Mouse (Mus musculus) testis, adult 2 months (tissue): ENCODE results near the gene Ihh. TPM values are rescaled to one million over a fixed set of nuclear protein-coding genes. Genes with fewer than 3 reads are reported as not detected.

ENCODE experiments used
- H3K27ac ChIP-seq: fragments of 200-500 bp; 2 replicates; pipeline ENCODE4 v1.5.1; 2012; ENCODE audit warnings: low read depth, low read length; ENCODE audit not compliant: control insufficient read depth, insufficient read depth
- H3K27me3 ChIP-seq: fragments of 200-500 bp; 2 replicates; pipeline ENCODE4 v1.6.1; 2012; ENCODE audit warnings: mild to moderate bottlenecking, low read length, moderate library complexity; ENCODE audit not compliant: control insufficient read depth, insufficient read depth
- H3K36me3 ChIP-seq: fragments of 200-500 bp; 2 replicates; pipeline ENCODE4 v1.6.1; 2012; ENCODE audit warnings: mild to moderate bottlenecking, low read length; ENCODE audit not compliant: control insufficient read depth, insufficient read depth
- H3K4me1 ChIP-seq: fragments of 200-500 bp; 2 replicates; pipeline ENCODE4 v1.6.1; 2012; ENCODE audit warnings: low read length; ENCODE audit not compliant: control insufficient read depth, insufficient read depth
- H3K4me3 ChIP-seq: fragments of 200-500 bp; 2 replicates; pipeline ENCODE4 v1.5.1; 2012; ENCODE audit warnings: low read depth, mild to moderate bottlenecking, low read length, moderate library complexity, mixed read lengths; ENCODE audit not compliant: control insufficient read depth
- CTCF ChIP-seq: fragments of 200-500 bp; IDR thresholded peaks from 2 replicates; pipeline ENCODE4 v1.5.1; 2012; ENCODE audit warnings: low read depth, mild to moderate bottlenecking, inconsistent platforms, low read length, moderate library complexity; ENCODE audit not compliant: control insufficient read depth, insufficient read depth, insufficient replicate concordance
- POLR2A ChIP-seq: fragments of 200-500 bp; IDR thresholded peaks from 2 replicates; pipeline ENCODE4 v1.6.1; 2012; ENCODE audit warnings: low read depth, mild to moderate bottlenecking, inconsistent platforms, low read length, moderate library complexity; ENCODE audit not compliant: control insufficient read depth
- polyA plus RNA-seq: library from polyadenylated mRNA; depleted of rRNA; stranded (reverse); fragments of >200 nt; gene quantifications from 2 replicates; pipeline ENCODE4 v1.2.3, GENCODE M21; 2012

Ihh gene
- polyA plus RNA-seq, 1 experiment = 0.43 TPM

DNA sequence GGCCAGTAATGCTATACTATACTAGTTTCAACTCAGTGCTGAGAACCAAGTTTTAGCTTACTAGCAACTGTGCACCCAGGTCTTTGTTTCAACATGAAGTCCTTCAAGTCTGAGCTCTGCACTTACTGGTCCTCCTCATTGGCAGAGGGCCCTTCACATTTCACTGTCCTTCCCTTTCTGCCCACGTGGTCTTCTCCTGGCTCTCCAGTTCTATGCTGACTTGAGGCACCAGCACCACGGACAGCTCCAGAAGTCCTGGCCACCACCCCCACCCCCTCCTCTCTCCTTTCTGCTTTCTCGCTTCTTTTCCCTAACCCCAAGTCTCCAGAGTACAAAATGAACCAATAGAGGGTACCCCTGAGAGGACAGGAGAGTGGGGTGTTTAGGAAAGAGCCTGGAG is 11.7 kb downstream of the Ihh start:
- Histone ChIP-seq H3K4me3 (no peak overlapping the region), H3K4me1 (peaks cover 2% of the 10 kb centered on the region), H3K27me3 (no peaks in the 10 kb centered on the region), H3K27ac (no peak overlapping the region), H3K36me3 (no peaks in the 10 kb centered on the region)
- TF ChIP-seq POLR2A (no peak), CTCF (no peak)

DNA sequence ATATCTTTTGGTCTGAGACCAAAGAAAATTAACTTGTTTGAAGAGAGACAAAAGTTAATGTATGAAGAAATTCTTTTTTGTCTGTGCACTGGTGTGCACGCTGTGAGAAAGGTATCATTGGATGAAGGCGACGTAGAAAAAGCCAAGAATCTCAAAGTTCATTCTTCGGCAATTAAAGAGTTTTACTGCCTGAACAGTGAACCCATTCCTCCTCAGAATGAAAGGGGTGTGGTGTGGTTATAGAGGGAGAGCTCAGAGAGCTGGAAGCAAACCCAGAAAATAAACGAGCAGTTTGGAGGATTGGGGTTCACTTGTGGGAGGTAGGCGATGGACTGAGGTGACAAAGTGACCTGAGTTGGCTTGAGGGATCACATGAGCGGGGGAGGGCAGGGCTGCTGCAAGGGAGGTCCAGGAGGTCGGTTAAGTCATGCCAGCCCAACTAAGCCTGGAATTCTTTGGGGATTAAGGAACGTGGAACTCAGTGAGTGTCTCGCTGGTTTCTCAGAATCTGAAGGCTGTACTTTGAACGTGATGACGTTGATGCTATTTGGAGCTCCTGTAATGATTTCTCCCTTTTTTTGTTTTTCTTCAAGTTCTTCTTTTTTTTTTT is 15.1 kb downstream of the Ihh start:
- H3K27me3 ChIP-seq = no peaks in the 10 kb centered on the region
- TF ChIP-seq POLR2A (no peak), CTCF (no peak)
- H3K36me3 ChIP-seq = no peaks in the 10 kb centered on the region; the same call in 1 of the 2 replicates
- H3K4me1 ChIP-seq = peaks cover 2% of the 10 kb centered on the region
- H3K4me3 ChIP-seq = peak overlapping the region; percentile 78
- no peak overlapping the region for H3K27ac ChIP-seq

DNA sequence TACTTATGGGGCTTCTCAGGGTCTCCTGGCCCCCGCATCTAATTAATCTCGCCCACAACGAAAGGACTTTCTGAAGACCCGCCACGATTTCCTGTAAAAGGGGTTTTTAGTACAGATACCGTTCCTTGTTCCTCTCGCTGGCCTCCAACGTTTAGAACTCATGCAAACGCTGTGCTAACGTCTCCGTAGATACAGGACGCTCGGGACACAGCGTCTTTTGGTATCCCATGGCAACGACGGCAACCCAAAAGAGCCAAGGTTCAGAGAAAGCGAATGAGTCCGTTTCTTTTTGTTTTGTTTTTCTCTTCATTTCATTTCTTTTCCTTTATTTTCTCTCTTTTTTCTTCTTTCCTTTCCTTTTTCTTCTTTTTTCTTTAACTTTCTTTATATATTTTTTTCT is 16.1 kb downstream of the Ihh start, which contains the start of gene Cfap65:
Gene Cfap65, minus strand, starts transcription at position 198 of the 400 bp plus-strand sequence.
- peaks cover 2% of the 10 kb centered on the region for H3K4me1 ChIP-seq
- H3K27me3 ChIP-seq = no peaks in the 10 kb centered on the region
- peak within 1 kb of the TSS; percentile 93 for H3K4me3 ChIP-seq
- H3K36me3 ChIP-seq = no peaks in the 10 kb centered on the region; the same call in 1 of the 2 replicates
- H3K27ac ChIP-seq = peak within 1 kb of the TSS; percentile 89
- TF ChIP-seq CTCF = no peak
- peak; percentile 73; the same call in 1 of the 2 replicates for TF ChIP-seq POLR2A

DNA sequence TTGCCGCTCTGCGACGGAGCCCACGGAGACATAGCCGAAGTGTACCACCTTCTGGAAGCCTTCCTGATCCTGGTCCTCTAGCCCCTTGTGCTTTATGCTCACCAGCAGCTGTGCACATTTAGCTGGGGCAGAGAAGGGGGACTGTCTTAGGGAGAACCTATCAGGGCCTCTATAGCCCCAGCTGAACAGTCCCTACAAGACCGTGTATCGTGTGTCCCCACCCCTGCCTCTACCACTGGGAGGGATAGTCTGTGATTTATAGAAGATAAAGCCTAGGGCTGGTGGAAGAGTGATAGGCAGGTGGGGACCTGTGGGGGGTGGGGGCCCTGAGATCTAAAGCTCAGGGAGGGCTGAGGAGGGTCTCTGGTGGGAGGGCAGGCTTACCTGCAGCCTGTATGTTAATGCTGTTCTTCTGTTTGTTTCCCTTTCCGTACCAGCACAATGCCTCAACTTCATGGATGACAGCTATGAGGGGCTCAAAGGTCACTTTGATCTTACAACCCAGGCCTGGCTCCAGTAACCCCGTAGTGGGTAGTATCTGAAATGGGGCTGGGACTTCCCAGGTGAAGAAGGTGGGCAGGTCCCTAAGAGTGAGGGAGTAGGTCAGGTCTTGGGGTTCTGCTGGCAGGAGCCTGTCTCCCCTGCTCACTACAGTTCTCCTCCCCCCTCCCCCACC is 23.7 kb downstream of the Ihh start:
- Histone ChIP-seq H3K36me3 (peaks cover 1% of the 10 kb centered on the region), H3K4me1 (no peaks in the 10 kb centered on the region), H3K27me3 (no peaks in the 10 kb centered on the region), H3K4me3 (peak overlapping the region; percentile 33), H3K27ac (no peak overlapping the region)
- TF ChIP-seq POLR2A = no peak
- TF ChIP-seq CTCF = no peak

DNA sequence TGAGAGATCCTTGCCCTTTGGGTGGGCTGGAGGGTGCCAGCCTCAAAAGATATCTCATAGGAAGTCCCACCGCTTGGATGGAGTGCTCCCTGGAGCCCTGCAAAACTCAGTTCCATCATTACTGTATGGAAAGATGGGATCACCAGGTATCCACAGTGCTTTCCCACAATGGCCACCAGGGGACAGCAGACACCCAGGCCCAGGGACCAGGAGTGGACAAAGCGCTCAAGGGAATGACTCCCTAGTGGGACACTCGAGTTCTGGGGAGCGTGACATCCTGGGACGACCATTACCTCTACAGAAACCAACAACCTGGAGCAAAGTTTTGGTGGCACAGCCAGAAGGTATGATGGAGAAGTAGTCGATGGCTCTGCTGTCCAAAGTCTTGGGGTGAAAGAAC is 24.8 kb downstream of the Ihh start:
- H3K4me3 ChIP-seq = no peak overlapping the region
- TF ChIP-seq CTCF = peak; percentile 75; the same call in 1 of the 2 replicates
- no peak for TF ChIP-seq POLR2A
- H3K27ac ChIP-seq = no peak overlapping the region
- H3K4me1 ChIP-seq = no peaks in the 10 kb centered on the region
- H3K36me3 ChIP-seq = peaks cover 1% of the 10 kb centered on the region
- H3K27me3 ChIP-seq = no peaks in the 10 kb centered on the region

DNA sequence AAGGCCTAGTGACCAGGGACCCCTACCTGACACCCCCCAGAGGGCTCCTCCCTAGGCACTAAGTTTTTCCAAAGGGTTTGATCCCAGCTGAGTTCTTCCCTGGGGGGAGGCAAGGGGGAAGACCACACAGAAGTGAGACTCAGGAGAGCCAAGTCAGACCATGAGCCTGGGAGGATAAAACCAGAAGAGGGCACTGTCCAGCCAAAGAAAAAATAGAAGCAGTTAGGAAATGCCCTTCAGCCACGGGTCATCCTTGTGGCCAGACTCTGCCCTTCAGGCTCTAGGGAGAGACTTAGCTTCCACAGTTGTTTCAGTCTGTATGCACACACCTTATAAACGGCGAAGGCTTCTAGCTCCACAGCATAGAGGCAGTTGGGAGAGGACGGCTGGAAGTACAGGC is 27.0 kb downstream of the Ihh start:
- Histone ChIP-seq H3K4me3 (no peak overlapping the region), H3K4me1 (no peaks in the 10 kb centered on the region; the same call in 1 of the 2 replicates), H3K27ac (no peak overlapping the region), H3K27me3 (no peaks in the 10 kb centered on the region), H3K36me3 (peaks cover 1% of the 10 kb centered on the region; the same call in 1 of the 2 replicates)
- TF ChIP-seq CTCF (no peak), POLR2A (no peak)

DNA sequence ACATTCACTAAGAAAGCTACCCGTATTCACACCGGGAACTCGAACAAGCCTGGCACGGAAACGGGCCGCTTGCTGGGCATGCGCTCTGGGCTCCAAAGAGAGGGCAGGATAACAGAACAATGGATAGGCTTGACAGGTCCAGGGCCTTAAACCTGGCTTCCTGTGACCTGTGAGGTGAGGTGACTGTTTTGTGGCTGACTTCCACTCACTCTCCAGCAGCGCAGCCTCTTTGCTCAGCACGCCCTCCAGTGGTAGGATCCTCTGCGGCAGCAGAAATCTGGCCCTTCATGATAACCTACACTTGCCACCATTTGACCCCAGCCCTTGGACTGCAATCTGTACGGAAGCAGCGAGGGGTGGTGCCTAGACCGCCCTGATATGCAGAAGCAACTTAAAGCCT is 35.8 kb downstream of the Ihh start:
- H3K27me3 ChIP-seq = no peaks in the 10 kb centered on the region
- H3K27ac ChIP-seq = no peak overlapping the region
- no peak overlapping the region for H3K4me3 ChIP-seq
- H3K36me3 ChIP-seq = no peaks in the 10 kb centered on the region; the same call in 1 of the 2 replicates
- H3K4me1 ChIP-seq = no peaks in the 10 kb centered on the region
- TF ChIP-seq POLR2A (no peak), CTCF (no peak; the same call in 1 of the 2 replicates)
